Mouse (Mus musculus) heart, postnatal 25 days (tissue): ENCODE measurements around the gene Ccdc36. TPM values are rescaled to one million over a fixed set of nuclear protein-coding genes. Genes with fewer than 3 reads are reported as not detected.

Source experiments
- DNase-seq: peaks from one replicate; pipeline ENCODE4 v3.0.0; 2022; ENCODE audit warnings: low spot score
- intact Hi-C: fragments of 180-260 bp; cut with DNase I; formaldehyde crosslinking; loops from one replicate; pipeline ENCODE4 v1.15.1; 2025
- total RNA-seq, 2 experiments: library from RNA; stranded (reverse); gene quantifications; 2 replicates each; pipeline ENCODE4 v1.2.3; 2021

The Ccdc36 gene
- total RNA-seq, 2 experiments from 2014 or later = not detected

- intact Hi-C loops = no loop called here
- DNase-seq = no peak
Measured at GRCm38 (mm10) chr9:108386816-108387215, 41.5 kb downstream of the Ccdc36 start.

- intact Hi-C loops = no loop called here
- DNase-seq = no peak
Measured at GRCm38 (mm10) chr9:108385006-108385405, 43.3 kb downstream of the Ccdc36 start.

GRCm38 (mm10) chr9:108381382-108381781 lies 46.9 kb downstream of the Ccdc36 start:
- no peak for DNase-seq
- intact Hi-C loops = no loop called here

GRCm38 (mm10) chr9:108379294-108379693 lies 49.0 kb downstream of the Ccdc36 start:
- intact Hi-C loops = no loop called here
- DNase-seq = no peak

GRCm38 (mm10) chr9:108378736-108379135 lies 49.5 kb downstream of the Ccdc36 start:
- no peak for DNase-seq
- intact Hi-C loops = no loop called here

GRCm38 (mm10) chr9:108378234-108378633 lies 50.0 kb downstream of the Ccdc36 start:
- no peak for DNase-seq
- intact Hi-C loops = no loop called here

Other genes starting within 250 kb of the Ccdc36 start
- gene Bsn, start 238.1 kb downstream of the Ccdc36 start, total RNA-seq = under 1 TPM; 0.03 TPM
- 100 to 1,000 TPM; 328 to 348 TPM for gene Dag1, start 164.5 kb downstream of the Ccdc36 start, total RNA-seq
- gene Nicn1, start 138.1 kb downstream of the Ccdc36 start, total RNA-seq = 10 to 100 TPM; 20.3 to 24.2 TPM
- gene Amt, start 131.6 kb downstream of the Ccdc36 start, total RNA-seq = 1 to 10 TPM; 4.9 to 6.6 TPM
- 100 to 1,000 TPM; 225 to 248 TPM for gene Rhoa, start 122.4 kb downstream of the Ccdc36 start, total RNA-seq
- 10 to 100 TPM; 39.2 to 47.2 TPM for gene Tcta, start 122.3 kb downstream of the Ccdc36 start, total RNA-seq
- gene Gpx1, start 89.6 kb downstream of the Ccdc36 start, total RNA-seq = 100 to 1,000 TPM; 108 to 130 TPM
- gene Usp4, start 80.6 kb downstream of the Ccdc36 start, total RNA-seq = 10 to 100 TPM; 71.1 to 71.4 TPM
- under 1 TPM; 0.73 to 0.78 TPM for gene 1700102P08Rik, start 35.7 kb downstream of the Ccdc36 start, total RNA-seq
- not detected for gene BC048562, start 8.0 kb upstream of the Ccdc36 start, total RNA-seq
- gene Ccdc71, start 32.0 kb upstream of the Ccdc36 start, total RNA-seq = 10 to 100 TPM; 25.8 to 26.4 TPM
- 10 to 100 TPM in 1 of 2 experiments, 1 to 10 TPM in 1; 9.5 to 10.1 TPM for gene Klhdc8b, start 33.1 kb upstream of the Ccdc36 start, total RNA-seq
- gene Lamb2, start 51.3 kb upstream of the Ccdc36 start, total RNA-seq = 100 to 1,000 TPM; 354 to 360 TPM
- gene Usp19, start 62.1 kb upstream of the Ccdc36 start, total RNA-seq = 10 to 100 TPM; 78.7 to 93.7 TPM
- gene Qars, start 79.2 kb upstream of the Ccdc36 start, total RNA-seq = 10 to 100 TPM; 74.2 to 74.3 TPM
- gene Qrich1, start 88.3 kb upstream of the Ccdc36 start, total RNA-seq = 10 to 100 TPM; 61.6 to 65.7 TPM
- 10 to 100 TPM; 47.5 to 47.6 TPM for gene Impdh2, start 131.8 kb upstream of the Ccdc36 start, total RNA-seq
- gene Ndufaf3, start 138.9 kb upstream of the Ccdc36 start, total RNA-seq = 10 to 100 TPM; 70.6 to 77.9 TPM
- 10 to 100 TPM; 21.0 to 21.3 TPM for gene Dalrd3, start 141.4 kb upstream of the Ccdc36 start, total RNA-seq
- 10 to 100 TPM; 14.3 to 16.1 TPM for gene Wdr6, start 150.3 kb upstream of the Ccdc36 start, total RNA-seq
- gene P4htm, start 169.2 kb upstream of the Ccdc36 start, total RNA-seq = 10 to 100 TPM; 14.5 to 18.5 TPM
- 10 to 100 TPM; 41.3 to 42.2 TPM for gene Arih2, start 220.9 kb upstream of the Ccdc36 start, total RNA-seq
- gene Slc25a20, start 233.6 kb upstream of the Ccdc36 start, total RNA-seq = 100 to 1,000 TPM; 192 to 211 TPM